Mouse (Mus musculus) lung, postnatal 4 days (tissue): Measurements from ENCODE around the gene Tsx.
A peak's percentile ranks its signal among the peaks of the same experiment; 100 is the strongest.
"Not testable (repeated sequence)": the region's sequence is repeated elsewhere in the genome, so short reads cannot be mapped to it uniquely, and the experiment has no call there.

ENCODE experiments used
- DNase-seq, 2 experiments: peaks; one replicate each; pipeline ENCODE4 v3.0.0; 2021

The Tsx gene

DNA sequence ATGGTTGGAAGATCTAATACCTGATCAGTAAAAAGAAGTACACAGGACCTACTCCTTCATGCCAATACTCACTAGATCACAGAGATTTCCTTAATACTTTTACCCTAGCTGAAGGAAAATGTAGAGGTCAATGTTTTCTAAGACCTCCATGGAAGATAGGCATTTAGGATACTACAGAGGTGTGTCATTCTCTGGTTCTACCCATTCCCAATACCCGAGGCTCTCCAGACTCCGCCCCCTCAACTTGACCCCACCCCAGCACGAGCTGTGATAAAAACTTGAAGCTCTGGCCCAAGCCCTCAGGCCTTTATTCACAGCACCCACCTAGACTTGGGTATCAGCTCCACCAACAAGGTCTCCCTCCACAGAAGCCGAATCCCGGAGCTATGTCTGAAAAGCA is at the start of gene Tsx:
Gene Tsx, plus strand, starts transcription at position 301 of the 400 bp plus-strand sequence.
- no peak for DNase-seq

DNA sequence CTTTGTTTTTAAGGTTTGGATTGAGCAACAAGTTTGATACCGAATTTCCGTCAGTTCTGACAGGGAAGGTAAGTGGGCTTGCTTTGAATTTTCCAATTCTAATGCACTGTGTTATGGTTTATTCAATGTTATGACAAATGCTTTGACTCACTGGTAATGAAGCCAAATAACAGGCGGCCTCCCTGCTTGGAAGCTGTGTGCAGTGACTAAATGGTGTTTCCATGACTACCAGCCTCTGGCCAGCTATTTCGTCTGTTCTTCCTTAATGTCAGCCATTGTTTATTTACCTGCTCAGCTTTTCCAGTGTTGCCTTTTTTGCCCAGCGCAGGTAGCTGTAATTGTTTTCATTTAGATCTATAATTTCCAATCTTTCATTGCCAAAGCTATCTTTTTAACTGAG is 48.1 kb upstream of the Tsx start:
- no peak for DNase-seq

DNA sequence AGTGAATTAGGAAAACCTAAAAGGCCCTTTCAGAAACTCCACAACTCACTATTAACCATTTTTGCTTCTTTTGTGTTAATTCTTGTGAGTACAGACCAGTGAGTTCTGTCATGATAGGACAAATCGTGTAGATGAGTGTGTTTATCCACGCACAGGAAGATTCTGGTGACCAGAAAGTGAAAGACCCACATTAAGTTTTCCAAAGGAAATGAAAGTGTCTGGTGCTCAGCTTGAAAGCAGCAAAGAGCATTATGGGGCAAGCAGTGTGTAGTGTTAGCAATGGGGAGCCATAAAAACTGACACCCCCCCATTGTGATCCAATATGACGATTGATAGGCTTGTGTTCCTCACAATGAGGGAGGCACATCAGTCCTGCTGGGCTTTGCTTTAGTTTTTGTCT is 45.6 kb upstream of the Tsx start:
- DNase-seq, result no peak

DNA sequence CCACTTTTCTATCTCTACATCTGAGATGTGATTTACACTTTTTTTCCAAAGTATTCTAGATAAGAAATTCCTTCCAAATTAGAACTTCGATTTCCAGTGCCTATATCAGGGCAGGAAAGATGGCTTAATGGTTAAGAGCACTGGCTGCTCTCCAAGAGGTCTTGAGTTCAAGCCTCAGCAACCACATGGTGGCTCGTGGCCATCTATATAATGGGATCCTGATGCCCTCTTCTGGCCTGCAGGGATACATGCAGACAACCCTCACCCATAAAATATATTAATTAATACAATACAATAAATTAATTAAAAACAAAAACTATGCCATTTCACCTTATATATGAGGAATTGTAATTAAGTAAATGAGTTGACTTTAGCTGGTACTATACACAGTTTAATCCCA is 43.0 kb upstream of the Tsx start:
- DNase-seq, result no peak

DNA sequence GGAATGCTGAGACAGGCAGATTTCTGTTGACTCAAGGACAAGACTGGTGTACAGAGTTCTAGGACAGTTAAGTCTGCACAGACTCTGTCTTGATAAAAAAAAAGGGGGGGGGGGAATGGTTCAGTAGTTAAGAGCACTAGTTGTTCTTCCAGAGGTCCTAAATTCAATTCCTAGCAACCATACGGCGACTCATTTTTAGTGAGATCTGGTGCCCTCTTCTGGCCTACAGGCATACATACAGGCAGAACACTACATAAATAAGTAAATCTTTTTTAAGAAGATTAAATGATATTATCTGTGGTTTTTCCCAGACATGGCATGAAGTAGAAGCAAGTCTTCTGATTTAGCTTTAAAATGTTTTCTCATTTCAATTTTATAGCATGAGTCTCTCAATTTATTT is 42.6 kb upstream of the Tsx start:
- DNase-seq, result no peak

DNA sequence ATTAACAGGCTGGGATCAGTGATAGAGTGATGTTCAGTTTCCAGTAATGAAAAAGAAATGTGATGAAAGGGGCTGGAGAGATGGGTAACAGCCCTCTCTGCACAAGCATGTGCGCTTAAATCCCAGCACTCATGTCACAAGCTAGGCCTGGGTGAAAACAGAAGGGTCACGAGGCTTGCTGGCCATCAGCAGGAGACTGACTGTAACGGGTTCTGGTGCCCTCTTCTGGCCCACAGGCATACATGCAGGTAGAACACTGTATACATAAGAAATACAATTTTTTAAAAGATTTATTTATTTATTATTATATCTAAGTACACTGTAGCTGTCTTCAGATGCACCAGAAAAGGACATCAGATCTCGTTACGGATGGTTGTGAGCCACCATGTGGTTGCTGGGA is 40.0 kb upstream of the Tsx start:
- peak in 1 of 2 experiments; percentile 19 for DNase-seq

DNA sequence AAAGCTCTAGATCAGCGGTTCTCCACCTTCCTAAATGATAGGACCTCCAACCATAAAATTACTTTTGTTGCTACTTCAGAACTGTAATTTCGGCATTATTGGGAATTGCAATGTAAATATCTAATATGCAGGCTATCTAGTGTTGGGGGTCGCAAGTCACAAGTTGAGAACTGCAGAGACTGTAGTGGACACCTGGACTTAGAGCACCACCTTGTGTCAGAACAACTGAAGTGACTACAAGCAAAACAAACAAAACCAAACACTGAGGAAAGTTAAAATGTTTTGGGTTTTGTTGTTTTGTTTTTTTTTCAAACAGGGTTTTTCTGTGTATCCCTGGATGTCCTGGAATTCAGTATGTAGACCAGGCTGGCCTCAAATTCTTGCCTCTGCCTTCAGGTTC is 29.7 kb upstream of the Tsx start:
- no peak for DNase-seq

DNA sequence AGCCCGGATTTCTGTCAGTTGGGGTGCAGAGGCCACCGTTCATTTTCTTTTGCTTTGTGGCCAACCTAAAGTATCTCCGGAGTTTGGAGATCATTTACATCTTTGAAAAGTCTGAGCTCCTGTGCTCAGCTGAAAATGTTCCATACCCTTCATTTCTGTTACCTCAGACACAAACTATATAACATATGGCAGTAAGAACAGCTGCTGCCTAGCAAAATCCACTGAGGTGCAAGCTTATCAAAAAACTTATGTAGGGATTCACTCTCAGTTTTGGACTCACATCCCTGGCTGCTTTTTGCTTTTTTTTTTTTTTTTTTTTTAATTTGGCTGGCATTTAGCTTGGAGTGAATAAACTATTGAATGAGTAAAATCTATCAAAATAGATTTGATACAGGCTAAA is 26.1 kb upstream of the Tsx start:
- no peak for DNase-seq

DNA sequence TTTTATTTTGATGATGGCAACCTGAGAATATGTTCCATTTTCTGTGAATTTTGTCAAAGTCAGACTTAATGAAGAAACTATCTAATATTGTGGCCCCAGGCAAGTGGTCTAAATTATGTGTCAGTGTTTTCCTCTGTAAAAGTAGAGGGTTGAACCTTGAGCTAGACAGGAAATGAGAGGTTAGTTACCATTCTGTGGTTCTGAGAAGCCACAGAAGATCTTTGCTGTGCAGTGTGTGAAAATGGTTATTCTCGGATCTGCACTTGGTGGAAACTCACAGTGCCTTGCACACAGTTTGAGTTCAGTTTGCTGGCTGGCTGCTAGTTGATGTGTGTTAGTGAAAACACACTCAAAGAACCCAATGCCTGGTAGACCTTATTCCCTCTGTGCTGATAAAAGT is 20.4 kb upstream of the Tsx start:
- DNase-seq, result no peak

DNA sequence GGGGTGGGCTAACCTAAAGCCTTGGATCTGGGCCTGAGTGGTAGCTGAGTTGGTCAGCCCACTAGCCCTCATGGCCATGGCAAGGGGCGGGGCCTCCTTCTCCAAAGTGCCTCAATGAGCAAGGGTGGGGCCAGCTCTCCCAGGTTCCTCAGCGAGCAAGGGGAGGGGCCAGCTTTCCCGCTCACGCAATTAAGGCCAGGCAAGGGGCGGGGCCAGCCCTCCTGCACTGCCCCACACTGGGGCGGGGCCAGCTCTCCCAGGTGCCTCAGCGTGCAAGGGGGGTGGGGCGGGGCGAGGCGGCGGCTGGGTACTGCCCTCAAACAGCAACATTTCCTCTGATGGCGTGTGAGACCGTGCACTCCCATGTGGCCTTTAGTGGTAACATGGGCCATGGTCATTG is 9.2 kb upstream of the Tsx start:
- DNase-seq, result peak; percentile 5 to 20

DNA sequence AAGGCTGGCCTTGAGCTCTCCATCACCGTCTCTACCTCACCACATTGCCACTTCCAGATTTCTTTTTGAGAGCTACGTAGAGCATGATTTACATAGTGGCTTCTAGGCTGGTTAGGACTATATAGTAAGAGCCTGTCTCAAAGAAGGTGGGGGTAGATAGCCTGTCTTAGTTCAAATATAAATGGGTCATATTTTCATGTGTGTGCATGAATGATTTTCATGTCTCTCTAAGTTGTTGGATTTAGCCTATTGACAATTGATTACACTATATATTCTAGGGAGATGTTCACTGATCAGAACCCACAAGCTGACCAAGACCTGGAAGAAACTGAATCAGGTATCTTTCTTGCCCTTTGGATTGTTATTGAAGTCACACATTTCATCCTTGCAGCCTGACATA is 7.4 kb downstream of the Tsx start, which contains the start of gene Gm26992:
Gene Gm26992, plus strand, starts transcription at position 301 of the 400 bp plus-strand sequence.
- DNase-seq, result no peak

DNA sequence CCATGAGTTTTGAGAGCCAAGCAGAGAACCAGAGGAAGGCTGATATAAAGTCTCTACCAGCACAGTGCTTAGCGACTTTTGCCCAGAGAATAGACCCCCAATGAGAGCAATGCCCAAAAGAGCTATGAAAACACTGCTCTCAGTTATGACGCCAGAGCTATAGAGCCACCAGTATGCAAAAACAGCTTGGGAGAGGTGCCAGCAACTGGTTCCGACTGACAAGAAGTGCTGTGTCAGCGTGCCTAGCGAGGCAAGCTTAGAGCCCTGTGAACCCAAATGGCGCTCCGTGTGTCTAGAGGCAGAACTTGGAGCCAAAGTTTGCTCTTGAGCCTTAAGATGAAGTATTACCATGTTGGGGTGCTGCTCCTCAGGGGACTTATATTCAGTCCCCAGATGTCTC is 13.4 kb downstream of the Tsx start:
- DNase-seq, result peak in 1 of 2 experiments; percentile 17

DNA sequence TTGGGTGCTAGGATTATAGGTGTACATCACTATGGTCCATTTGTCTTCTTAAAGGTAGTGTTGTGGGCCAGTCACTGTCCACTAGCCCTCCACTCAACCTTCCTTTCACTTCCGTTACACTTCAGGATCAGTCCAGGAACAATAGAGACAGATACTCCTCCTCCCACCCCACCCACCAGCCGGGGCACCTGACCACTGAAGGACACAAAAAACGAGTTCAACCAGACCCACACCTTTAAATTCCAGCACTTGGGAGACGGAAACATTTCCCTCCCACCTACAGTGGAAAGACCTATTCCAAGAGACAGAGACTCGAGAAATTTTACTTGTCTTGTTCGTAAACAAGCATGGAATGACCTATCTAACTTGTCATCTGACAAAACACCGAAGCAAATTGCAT is 18.0 kb downstream of the Tsx start:
- no peak for DNase-seq

DNA sequence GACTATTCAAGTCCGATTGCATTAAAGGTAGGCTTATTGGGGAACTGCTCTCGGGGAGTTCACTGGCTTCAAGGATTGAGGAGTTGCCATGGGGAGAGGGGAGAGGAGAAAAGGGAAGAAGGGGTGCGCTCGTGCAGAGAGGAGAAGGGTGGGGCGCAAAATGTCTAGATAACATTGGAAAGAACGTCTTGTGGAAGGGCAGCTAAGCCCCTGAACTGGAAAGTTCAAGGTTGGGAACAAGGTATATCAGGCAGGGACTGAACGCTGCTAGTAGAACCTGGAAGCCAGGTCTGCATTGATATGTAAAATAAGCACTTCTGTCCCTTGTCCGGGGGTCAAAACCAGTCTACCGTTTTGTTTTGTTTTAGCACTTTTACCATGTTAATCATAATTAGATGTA is 23.8 kb downstream of the Tsx start:
- DNase-seq, result no peak

DNA sequence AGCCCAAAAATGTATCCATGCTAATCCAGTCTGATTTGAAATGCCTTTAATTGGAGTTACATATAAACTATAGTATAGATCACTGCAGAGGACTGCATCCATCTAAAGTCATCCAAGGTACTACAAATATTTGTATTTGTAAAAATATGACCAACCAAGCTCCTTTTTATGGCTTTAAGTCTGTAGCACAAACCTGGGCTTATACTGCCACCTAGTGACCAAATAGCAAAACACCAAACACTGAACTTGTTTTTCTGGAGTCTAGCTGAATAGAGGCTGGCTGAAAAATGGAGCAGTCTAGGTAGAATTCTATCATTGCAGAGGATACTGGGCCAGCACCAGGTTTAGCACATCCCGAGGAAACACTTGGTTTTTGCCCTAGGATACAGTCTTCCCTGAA is 26.5 kb downstream of the Tsx start:
- DNase-seq, result peak in 1 of 2 experiments; percentile 27

DNA sequence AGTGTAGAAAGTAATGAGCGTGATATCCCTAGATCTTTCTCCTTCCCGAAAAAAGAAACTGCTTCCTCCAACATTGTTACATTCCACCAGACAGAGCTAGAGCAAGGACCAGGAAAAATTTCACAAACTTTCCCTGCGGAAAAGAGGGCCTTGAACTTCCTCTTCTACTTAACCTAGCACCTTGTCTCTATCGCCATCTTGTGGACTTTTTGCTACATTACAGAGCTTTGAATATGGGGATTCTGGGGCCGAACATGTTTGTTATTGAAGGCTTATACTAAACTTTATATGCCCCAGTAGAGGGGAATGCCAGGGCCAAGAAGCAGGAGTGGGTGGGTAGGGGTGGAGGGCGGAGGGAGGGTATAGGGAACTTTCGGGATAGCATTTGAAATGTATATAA is 29.5 kb downstream of the Tsx start:
- peak in 1 of 2 experiments; percentile 48 for DNase-seq

DNA sequence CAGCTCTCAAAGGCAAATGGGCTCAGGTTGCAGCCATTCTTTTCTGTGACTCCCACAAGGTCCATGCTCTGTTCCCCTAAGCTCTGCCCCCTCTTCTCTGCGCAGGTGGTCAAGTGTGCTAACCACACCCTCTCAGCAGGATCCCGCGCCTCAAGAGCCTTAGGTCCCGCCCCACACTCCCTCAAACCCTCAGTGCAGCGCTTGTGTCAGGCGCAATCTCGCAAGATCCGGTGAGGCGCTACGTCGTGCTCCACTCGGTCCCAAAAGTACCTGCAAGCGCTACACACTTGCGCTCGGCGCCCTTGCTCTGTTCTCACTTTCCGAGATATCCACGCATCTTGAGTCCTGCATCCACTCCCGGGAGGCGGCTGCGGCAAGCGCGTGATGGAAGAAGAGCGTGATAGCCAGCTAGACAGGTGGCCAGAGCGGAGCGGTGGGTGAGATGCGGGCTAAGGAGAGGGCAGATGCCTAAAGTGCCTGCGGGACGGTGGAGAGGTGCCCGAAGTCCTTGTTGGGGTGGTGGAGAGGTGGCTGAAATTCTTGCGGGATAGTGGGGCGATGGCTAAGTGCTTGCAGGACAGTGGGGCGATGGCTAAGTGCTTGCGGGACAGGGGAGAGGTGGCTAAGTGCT is 33.4 kb downstream of the Tsx start:
- peak; percentile 65 to 75 for DNase-seq

DNA sequence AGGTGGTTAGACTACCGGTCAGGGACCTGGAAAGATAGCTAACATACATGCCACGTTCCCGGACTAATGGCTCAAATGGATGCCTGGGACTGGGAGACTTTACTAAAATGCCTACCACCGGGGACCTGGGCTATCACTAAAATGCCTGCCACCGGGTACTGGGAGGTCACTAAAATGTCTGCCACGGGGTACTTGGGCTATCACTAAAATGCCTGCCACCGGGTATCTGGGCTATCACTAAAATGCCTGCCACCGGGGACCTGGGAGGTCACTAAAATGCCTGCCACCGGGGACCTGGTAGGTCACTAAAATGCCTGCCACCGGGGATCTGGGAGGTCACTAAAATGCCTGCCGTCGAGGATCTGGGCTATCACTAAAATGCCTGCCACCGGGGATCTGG is 34.2 kb downstream of the Tsx start:
- not testable (repeated sequence) for DNase-seq

DNA sequence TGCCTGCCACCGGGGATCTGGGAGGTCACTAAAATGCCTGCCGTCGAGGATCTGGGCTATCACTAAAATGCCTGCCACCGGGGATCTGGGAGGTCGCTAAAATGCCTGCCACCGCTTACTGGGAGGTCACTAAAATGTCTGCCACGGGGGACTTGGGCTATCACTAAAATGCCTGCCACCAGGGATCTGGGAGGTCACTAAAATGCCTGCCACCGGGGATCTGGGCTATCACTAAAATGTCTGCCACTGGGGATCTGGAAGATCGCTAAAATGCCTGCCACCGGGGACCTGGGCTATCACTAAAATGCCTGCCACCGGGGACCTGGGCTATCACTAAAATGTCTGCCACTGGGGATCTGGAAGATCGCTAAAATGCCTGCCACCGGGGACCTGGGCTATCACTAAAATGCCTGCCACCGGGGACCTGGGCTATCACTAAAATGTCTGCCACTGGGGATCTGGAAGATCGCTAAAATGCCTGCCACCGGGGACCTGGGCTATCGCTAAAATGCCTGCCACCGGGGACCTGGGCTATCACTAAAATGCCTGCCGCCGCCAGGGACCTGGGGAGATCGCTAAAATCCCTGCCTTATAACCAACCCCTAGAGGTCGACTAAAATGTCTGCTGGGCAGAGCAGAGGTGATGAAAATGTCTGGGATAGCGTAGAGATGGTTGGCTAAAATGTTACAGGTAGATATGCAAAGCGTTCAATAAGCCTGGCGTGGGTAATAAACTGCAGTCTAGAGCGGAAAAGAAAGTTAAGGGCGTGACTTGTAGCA is 34.9 kb downstream of the Tsx start:
- not testable (repeated sequence) for DNase-seq

DNA sequence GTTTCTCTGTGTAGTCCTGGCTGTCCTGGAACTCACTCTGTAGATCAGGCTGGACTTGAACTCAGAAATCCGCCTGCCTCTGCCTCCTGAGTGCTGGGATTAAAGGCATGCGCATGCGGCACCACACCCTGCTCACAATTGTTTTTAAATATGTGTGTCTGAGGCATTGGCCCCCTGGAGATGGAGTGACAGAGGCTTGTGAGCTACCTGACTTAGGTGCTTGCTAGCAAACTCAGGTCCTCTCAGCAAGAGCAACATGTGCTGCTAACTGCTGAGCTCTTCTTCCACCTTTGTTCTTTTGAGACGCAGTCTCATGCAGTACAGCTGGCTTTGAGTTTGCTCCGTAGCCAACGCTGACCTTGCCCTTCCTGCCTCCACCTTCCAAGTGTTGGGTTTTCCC is 38.5 kb downstream of the Tsx start:
- DNase-seq, result no peak

DNA sequence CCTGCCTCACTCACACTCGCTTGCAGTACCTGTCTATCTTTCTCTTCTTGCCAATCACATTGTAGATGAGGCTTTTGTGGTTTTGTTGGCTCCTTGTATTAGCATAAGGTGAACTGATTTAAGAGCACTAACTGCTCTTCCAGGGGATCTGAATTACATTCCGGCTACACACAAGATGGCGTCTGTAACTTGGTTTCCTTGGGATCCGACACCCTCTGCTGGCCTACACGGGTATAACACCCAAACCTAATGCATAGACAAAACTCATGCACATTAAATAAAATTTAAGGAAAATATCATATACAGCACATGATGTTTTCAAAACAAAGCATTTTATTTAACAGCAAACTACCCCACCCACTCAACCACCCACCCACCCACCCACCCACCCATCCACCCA is 45.8 kb downstream of the Tsx start:
- DNase-seq, result peak in 1 of 2 experiments; percentile 28

DNA sequence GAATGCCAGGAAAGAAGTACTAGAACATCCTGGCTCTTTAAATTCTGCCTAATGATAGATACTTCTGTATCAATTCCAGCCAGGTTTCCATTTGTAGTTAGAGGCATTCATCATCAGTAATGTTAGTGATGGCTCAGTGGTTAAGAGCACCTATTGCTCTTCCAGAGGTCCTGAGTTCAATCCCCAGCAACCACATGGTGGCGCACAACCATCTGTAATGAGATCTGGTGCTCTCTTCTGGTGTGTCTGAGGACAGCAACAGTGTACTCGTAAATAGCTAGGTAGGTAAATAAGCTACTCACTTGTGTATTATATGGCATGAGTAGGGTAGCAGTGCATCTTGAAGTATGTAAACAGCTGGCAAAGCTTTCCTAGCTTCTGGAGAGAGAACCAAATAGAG is 54.7 kb downstream of the Tsx start:
- DNase-seq, result no peak

DNA sequence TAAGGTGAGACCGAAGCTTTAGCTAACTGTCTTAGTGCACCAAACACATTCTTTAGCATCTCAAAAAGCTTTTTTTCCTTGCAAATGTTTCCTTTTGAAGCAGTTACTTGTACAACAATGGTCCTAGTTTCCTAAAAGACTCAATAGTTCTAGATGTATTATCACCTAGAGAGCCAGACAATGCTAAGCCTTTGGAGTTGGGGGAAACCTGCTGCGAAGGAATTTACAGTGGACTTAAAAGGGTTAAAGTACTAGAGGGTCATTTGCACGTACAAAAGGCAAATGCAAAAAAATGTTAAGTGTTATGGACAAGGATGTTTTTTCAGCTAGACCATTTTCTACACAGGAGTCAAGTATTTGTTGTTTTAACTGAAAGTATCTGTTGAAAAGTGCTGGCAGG is 58.1 kb downstream of the Tsx start:
- no peak for DNase-seq
